Mouse (Mus musculus): ENCODE results near the gene Ankrd11. TPM values are rescaled to one million over a fixed set of nuclear protein-coding genes. Genes with fewer than 3 reads are reported as not detected.

Gene Ankrd11
- total RNA-seq, 2 experiments from 2014 or later: 57.1 to 99.4 TPM

DNA sequence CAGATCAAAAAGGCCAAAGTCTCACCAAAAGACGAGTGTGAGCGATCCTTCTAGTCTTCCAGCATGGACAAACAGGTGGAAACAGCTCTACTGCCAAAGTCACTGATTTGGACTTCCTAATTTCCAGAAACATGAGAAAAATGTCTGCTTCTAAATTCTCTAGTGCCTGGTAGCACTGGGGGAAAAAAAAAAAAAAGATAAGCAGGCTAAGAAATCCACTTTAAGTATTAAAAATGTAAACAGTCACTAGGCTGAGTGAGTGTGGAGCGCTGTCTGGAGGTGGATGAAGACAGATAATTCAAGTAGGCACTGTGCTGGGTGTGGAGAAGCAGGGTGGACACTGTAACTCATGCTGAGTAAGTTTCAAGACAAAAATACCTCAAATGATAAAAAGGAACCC, 106.2 kb downstream of the Ankrd11 start:
- ATAC-seq (replicated peaks; ENCODE audit: low FRiP score, low TSS enrichment, poor library complexity, severe bottlenecking): peak; percentile 50; the same call in 1 of the 2 replicates

DNA sequence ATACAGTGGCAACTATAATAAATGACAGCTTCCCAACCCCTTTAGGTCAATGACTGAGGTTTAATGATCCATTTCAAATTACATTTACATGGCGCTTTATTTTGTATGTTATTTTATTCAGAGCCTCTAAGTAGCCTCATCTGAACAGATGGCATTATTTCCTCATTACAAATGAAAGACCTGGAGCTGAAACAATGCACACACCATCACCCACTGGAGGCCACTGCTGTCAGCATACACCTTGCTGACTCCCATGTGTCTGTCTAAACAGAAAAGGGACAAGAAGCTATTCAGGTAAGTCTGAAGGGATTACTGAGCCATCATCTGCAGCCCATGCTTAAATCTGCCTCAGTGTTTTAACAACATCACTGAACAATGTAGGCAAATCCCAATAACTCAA, 107.0 kb downstream of the Ankrd11 start:
- ATAC-seq (replicated peaks; ENCODE audit: low FRiP score, low TSS enrichment, poor library complexity, severe bottlenecking): no peak

DNA sequence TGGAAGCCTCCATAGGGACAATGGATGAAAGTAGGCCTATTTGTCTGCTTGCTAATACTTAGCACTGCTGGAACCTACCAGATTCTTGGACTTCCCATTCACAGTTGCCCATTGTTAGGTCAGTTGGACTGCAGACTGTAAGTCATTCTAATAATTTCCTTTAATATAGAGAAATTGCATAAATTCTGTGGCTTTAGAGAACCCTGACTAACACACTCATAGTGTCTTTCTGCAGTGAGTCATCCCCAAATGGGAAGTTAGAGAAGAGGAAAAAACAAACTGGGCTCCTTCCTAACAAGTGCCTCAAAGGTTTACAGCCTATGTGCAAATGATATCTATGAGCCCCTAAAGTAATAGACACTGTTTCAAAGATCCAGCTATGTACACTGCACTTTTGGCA, 108.1 kb downstream of the Ankrd11 start:
- no peak for ATAC-seq (replicated peaks; ENCODE audit: low FRiP score, low TSS enrichment, poor library complexity, severe bottlenecking)

DNA sequence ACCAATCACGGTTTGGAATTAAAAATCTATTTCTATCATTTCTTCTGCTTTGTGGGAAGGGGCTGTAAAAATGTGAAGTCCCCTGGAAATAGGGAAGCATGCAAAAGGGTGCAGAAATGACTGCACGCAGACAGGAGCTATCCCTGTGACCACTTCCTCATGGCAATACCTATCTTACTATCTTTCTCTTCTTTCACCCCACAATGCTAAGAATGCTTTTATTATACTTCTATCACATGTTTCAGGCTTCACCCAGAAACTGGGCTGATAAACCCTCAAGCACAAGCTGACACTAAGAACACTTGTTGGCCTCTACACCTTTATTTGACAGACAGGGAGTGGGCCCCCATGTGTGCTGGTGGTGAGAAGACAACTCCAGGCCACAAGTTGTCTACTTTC, 109.5 kb downstream of the Ankrd11 start:
- no peak for ATAC-seq (replicated peaks; ENCODE audit: low FRiP score, low TSS enrichment, poor library complexity, severe bottlenecking)

DNA sequence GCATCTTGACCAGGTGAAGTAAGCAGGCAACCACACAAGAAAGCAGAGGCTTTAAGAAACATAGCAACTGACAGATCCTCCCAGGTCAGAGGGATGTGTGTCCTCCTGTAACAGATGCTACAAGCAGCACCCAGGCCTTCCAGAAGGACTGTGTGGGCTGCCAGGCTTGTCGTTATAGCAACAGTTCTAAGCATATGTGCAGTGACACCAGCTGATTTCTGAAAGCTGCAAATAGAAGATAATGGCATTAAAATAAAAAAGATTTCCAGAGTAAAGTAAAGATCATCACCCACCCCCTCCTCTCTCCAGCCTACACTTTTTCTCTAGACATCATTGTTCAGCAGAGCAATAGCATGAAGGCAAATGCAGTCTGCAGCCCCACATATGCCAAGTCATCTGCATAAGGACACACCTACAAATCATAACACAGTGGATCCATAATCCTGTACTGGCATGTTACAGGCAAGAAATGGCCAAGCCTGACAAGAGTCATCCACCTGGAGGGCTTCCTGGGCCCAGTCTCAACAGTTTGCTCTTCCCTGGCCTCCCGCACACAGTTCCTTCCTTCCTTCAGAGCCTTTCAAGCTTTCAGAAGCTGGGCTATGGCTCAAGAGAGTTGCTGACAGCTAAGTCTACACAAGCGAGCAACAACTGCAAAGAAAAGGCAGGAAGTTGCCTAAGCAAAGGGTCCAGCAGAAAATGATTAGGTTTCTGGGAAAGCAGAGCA, 110.1 kb downstream of the Ankrd11 start:
- ATAC-seq (replicated peaks; ENCODE audit: low FRiP score, low TSS enrichment, poor library complexity, severe bottlenecking): peak; percentile 59

DNA sequence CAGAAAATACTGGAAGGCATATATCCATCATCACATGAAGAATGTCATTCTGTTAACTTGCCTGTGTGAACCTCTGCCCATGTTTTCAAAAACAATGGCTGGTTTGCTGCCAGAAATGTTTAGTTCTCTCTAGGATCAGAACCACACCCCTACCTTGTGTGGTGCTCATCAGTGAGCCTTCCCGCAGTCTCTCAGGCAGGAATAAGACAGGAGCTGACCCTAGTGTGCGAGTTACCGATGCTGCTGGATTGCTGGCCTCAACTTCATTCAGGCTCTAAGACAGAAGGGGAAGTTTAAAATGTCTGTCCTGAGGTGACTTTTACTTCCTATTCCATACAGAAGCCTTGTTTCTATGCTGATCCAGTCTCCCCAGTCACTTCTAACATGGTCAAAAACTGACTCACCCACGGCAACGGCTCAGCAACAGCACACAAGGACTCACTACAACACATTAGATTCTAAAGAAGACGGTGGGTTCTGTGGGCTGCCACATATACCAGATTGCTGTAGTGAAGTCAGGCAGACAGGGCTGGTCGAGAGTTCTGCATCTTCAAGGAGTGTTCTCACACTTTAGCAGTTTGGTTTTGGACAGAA, 113.3 kb downstream of the Ankrd11 start:
- ATAC-seq (replicated peaks; ENCODE audit: low FRiP score, low TSS enrichment, poor library complexity, severe bottlenecking): no peak

DNA sequence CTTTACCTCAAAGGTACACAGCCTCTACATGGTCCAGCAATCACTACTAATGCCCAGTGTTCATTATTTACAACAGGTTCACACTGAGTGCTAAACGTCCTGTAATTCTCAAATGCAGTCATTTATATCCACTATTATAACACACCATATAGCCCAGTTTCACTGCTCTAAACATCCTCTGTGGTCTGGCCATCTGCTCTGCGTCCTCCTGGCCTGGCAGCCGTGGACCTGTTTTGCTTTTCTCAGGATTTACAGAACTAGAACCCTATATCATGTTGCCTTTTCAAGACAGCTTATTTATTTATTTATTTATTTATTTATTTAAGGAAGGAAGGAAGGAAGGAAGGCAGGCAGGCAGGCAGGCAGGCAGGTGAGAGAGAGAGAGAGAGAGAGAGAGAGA, 114.2 kb downstream of the Ankrd11 start:
- no peak for ATAC-seq (replicated peaks; ENCODE audit: low FRiP score, low TSS enrichment, poor library complexity, severe bottlenecking)

DNA sequence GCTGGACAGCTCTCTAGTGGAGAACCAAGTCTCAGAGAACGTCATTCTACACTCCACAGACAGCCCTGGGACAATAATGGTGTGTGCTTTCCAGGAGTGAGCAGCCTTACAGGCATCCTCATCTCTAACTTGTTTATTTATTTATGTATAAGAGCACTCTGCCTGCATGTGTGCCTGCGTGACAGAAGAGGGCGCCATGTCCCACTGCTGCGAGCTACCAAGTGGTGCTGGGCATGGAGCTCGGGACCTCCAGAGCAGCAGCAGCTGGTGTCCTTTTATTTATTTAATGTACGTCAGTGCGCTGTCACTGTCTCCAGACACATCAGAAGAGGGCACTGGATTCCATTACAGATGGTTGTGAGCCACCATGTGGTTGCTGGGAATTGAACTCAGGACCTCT, 115.3 kb downstream of the Ankrd11 start:
- ATAC-seq (replicated peaks; ENCODE audit: low FRiP score, low TSS enrichment, poor library complexity, severe bottlenecking): peak; percentile 56; the same call in 1 of the 2 replicates

DNA sequence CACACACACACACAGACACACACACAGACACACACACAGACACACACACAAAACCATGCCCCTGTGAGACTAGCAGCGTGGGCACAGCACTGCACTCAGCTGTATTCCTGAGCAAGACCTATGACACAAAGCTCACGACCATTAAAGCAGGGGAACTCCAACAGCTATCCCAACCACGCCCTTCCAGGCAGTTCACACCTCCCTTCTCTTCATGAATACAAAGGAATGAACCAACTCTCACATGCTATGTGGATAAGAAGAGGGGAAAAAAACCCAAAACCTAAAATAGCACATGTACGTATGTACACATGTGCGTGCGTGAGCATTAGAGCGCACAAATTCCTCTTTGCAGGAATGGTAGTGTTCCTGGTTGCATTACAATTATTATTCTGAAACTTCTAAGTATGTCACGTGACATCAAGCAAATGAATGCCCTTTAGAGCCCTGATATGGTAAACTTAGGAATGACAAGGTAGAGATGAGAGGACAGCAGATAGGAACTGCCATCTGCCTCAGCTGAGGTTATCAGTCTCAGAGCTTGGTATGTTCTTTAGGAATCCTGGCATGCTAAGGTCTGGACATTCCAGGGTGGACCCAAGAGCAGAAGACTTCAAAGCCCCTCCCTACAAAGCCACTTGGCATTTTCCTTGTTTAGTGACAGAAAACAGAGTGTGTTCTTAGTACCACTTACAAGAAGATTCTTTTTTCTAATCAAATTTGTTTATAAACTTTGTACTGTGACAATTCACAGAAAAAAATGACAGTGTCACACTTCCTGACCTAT, 115.9 kb downstream of the Ankrd11 start:
- ATAC-seq (replicated peaks; ENCODE audit: low FRiP score, low TSS enrichment, poor library complexity, severe bottlenecking): no peak

DNA sequence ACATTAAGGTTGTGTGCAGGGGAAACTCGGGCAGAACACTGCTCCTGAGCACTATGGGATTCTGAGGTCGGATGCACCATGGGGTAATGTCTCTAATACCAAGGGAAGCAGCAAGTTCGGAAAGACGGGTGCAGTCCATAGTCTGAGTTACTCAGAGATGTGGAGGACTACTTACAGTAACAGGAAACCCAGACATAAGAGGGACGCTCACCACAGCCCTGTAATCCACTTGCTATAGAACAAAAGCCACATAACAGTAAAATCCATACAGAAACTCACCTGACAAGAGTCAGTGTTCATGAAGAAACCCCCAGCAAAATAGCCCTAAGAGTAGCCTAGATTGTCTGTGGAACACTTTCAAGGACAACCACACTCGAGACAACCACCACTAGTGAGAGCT, 118.0 kb downstream of the Ankrd11 start:
- ATAC-seq (replicated peaks; ENCODE audit: low FRiP score, low TSS enrichment, poor library complexity, severe bottlenecking): no peak

DNA sequence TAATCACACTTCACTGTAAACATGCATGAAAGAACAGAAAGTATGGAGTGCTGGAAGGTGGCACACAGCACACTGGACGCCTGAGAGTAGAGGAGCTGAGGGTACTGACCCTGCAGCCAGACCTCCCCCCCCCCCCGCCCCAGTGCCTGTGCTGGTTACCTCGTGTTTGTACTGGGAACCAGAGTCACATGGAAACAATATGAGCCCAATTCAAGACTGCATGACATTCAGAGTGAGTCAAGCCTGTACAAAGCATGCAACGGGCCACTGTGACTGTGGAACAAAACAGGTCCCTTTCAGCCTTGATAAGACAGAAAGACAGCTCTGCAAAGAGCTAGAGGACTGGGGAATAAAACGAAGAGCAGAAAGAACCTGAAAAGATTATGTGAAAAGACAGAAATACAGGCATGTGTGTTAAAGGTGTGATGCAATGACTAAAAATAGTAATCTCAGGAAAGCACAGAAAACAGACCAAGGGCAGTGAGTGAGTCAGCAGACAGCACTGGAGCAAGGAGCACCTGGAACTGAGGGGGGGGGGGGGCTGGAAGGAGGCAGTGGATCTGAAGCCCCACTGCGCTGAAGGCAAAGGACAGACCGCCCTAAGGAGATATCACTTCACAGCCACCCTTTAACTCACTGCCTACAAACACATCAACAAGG, 118.5 kb downstream of the Ankrd11 start:
- 0 out of 2 replicates have a peak, but pooled peaks have one; percentile 32 for ATAC-seq (replicated peaks; ENCODE audit: low FRiP score, low TSS enrichment, poor library complexity, severe bottlenecking)

DNA sequence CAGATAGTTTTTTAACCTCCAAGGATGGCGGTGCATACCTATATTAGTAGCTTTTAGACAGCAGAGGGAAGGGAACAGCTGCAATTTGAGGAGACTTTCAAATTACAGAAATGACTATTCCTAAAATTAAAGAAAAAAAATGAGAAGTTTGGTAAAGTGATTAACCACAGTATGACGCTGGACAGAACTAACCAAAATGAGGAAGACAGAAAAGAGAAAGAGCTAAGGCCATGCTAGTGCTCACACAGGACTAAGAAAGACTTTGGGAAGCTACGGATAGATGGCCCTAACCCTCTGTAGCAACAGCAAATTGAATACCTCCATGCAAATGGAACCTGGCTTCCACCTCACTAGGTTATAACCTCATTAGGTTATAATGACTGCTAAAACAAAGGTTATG, 119.1 kb downstream of the Ankrd11 start:
- no peak for ATAC-seq (replicated peaks; ENCODE audit: low FRiP score, low TSS enrichment, poor library complexity, severe bottlenecking)

DNA sequence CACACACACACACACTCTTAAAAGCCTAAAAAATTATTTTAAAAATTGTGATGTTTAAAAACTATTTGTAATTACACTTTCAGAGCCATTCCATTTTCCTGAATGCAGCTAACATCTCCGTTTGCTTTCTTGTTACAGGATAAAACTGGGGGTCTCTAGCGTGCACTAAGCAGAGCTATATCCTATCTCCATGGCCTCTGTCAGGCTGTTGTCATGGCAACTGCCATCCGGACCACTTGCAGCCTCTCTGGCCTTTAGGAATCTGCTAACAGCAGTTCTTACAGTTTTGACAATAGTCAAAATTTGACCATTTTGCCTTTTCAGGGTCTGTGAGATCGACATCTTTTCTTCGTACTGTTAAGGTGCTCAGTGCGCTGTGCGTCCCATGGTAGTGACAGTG, 121.2 kb downstream of the Ankrd11 start:
- ATAC-seq (replicated peaks; ENCODE audit: low FRiP score, low TSS enrichment, poor library complexity, severe bottlenecking): no peak

DNA sequence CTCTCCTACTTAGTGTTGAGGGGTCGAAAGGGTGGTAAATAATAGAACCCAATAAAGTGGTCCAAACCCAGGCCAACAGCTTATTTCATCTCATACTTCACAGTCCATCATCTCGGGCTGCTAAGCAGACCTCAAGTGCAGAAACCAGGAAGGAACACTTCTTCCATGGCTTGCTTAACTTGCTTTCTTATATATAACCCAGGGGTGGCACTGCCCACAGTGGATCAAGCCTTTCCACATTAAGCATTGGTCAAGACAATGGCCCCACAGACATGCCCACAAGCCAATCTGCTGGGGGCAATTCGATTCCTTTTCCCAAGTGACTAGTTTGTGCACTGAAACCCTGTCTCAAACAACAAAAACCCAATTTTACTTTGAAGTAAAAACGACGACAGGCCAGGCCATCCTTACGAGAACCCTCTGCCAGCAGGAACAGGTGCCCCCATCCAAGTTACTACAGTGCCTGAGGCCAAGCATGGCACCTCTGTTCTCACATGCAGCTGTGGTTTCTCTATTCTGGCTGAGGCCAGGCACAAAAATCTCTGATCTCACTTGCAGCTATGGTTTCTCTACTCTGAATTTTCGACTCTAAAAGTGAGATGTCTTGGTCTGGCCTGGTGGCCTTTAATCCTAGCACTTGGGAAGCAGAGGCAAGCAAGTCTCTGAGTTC, 123.5 kb downstream of the Ankrd11 start:
- ATAC-seq (replicated peaks; ENCODE audit: low FRiP score, low TSS enrichment, poor library complexity, severe bottlenecking): no peak

DNA sequence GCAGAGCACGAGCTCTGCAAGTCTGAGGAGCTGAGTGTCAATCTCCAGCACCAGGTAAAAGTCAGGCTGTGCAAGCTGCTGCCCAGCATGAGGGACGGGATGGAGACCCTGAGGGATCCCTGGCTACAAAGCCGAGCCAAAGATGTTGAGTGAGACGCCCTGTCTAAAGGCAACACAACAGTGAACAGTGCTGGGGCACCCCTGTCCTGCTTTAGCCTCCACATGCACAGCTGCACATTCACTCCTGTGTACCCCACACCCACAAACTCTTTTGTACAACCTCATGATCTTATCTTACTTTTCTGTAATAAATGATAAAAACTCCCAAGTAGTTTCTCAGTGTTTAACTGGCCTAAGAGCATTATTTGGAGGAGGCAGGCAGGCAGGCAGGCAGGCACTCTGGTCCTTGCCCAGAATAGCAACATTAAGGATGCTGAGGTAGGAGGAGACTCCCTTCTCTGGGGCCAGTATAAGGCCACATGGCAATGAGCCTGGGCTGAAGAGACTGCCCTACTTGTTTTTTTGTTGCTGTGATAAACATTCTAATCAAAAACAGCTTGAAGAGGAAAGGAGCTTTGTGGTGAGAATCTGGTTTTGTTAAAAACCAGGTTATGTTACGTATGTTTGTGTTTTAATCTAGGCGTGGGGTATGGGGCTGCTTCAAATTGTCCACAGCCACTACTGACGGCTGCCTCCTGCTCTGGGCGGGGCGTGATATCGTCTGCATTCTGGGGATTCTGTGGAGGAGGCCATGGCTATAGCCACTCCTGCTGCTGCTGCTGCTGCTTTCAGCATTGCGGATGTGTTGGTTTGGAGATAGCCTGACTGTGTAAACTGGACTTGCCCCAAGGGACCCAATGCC, 124.3 kb downstream of the Ankrd11 start:
- ATAC-seq (replicated peaks; ENCODE audit: low FRiP score, low TSS enrichment, poor library complexity, severe bottlenecking): peak; percentile 89

DNA sequence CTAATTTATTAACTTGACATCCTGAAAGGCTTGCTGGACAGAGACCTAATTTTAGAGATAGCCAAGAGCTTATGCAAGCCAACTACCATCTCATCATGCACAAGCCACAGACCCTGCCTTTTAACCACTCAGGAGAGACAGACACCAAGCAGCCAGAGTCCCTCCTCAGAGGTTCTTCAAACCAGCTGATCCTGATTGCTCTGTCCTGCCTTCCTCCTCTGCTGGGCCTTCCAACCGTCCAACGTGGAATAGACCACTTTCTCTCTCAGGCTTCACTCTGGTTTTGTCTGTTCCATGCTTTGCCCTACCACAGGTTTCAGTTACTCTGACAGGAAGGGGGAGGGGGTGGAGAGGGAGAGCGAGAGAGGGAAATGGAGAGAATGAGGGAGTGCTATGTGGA, 125.3 kb downstream of the Ankrd11 start:
- ATAC-seq (replicated peaks; ENCODE audit: low FRiP score, low TSS enrichment, poor library complexity, severe bottlenecking): no peak

DNA sequence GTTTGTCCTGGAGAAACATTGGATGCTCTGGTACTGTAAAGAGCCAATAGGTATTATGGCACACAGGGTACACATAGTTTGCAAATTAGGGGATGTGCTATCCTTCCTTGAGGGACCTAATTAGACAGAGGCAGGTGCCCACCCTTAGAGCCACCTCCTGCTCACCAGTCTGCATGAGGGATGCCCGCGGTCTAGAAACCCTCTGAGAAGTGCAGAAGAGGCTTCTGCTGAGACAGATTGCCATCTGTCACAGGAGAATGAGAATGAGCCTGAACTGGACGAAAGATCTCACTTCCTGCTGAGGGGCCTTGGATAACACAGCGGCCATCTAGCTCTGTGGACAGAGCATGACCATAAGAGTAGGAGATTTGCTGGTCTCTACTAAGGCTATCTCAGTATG, 129.2 kb downstream of the Ankrd11 start:
- ATAC-seq (replicated peaks; ENCODE audit: low FRiP score, low TSS enrichment, poor library complexity, severe bottlenecking): no peak

DNA sequence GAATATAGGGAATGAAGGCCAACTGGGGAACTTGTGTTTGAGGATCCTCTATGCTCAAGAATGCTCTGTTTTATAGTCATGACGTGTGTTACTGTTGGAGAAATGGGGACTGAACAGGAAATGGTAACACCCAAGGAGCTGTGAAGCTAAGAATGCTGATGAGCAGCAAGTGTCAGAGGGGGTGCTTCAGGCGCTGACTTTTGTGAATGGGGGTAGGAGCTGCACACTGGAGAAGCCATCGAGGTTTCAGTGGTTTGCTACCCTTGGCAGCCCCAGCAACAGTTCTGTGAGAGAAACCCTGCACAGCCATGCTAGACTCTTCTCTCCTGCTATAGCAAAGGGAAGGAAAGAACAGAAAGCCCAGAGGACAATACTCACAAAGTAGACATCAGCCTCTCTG, 129.9 kb downstream of the Ankrd11 start:
- ATAC-seq (replicated peaks; ENCODE audit: low FRiP score, low TSS enrichment, poor library complexity, severe bottlenecking): no peak

All from megakaryocyte-erythroid progenitor cell, adult 5-6 weeks (primary cell).